Mouse (Mus musculus) lung, adult 2 months (tissue): Measurements from ENCODE around the gene Astn2.

Experiments used
- CTCF ChIP-seq: fragments of 200-500 bp; IDR thresholded peaks from 2 replicates; pipeline ENCODE4 v1.5.1; 2011; ENCODE audit warnings: mild to moderate bottlenecking, low read length, control low read depth; ENCODE audit not compliant: insufficient read depth
- POLR2A ChIP-seq: fragments of 200-500 bp; IDR thresholded peaks from 2 replicates; pipeline ENCODE4 v1.6.1; 2011; ENCODE audit warnings: low read depth, mild to moderate bottlenecking, control low read depth, low read length, borderline replicate concordance; ENCODE audit errors: extremely low read depth

GRCm38 (mm10) chr4:65801204-65801603 is 603.2 kb downstream of the Astn2 start:
- no peak for TF ChIP-seq CTCF
- no peak for TF ChIP-seq POLR2A
